Mouse (Mus musculus) spleen, postnatal 10 days (tissue): ENCODE measurements at regions not wholly inside any gene's neighbourhood (a gene's known extent, or its start where the extent isn't known, plus 50 kb on each side); places are given as distances from the start of the nearest gene placed in this dataset.

Experiments
- DNase-seq, 2 experiments: peaks; one replicate each; pipeline ENCODE4 v3.0.0; 2021 to 2022; ENCODE audit warnings: low spot score in 2 of 2

DNA sequence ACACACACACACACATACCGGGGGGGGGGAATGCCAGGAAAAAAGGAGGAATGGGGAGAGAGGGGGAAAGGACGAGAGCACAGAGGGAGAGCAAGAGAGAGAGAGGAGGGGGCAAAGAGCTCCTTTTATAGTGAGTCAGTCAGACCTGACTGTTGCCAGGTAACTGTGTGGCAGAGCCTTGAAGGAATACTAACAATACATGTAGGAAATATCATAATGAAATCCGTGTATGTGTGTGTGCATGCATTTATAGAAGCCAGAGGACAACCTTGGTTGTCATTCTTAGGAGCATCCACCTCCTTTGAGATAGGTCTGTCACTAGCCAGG, 127.6 kb upstream of the Med14 start:
- DNase-seq, result no peak

DNA sequence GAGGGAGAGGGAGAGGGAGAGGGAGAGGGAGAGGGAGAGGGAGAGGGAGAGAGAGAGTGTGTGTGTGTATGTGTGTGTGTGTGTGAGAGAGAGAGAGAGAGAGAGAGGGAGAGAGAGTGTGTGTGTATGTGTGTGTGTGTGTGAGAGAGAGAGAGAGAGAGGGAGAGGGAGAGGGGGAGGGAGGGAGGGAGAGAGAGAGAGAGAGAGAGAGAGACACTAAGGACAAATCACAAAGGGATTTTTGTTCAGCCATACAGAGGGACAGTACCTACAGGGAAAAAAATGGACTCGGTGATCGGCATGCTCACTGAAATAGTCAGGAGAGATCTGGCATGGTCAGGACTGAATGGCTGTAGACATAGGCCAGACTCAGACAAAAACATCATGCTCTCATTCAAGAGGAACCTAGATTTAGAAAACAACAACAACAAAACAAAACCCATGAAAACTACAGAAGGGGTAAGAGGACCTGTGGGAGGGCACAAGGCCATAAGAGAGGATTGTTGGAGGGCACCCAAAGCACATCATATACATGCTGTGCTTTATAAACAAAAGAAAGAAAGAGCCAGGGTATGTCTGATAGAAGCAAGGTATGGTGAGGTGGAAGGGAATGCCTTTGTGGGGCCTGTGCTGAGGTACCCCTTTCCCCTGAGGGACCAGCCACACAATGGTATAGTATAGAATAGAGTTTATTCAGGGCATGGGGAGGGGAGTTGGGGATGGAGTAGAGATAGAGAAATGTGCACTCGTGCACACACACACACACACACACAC, 127.0 kb upstream of the Med14 start:
- DNase-seq, result no peak

- no peak for DNase-seq
Measured at GRCm38 (mm10) chrX:12888010-12888707, 126.3 kb upstream of the Med14 start.

GRCm38 (mm10) chrX:12887516-12887915, 125.6 kb upstream of the Med14 start:
- DNase-seq, result no peak

DNA sequence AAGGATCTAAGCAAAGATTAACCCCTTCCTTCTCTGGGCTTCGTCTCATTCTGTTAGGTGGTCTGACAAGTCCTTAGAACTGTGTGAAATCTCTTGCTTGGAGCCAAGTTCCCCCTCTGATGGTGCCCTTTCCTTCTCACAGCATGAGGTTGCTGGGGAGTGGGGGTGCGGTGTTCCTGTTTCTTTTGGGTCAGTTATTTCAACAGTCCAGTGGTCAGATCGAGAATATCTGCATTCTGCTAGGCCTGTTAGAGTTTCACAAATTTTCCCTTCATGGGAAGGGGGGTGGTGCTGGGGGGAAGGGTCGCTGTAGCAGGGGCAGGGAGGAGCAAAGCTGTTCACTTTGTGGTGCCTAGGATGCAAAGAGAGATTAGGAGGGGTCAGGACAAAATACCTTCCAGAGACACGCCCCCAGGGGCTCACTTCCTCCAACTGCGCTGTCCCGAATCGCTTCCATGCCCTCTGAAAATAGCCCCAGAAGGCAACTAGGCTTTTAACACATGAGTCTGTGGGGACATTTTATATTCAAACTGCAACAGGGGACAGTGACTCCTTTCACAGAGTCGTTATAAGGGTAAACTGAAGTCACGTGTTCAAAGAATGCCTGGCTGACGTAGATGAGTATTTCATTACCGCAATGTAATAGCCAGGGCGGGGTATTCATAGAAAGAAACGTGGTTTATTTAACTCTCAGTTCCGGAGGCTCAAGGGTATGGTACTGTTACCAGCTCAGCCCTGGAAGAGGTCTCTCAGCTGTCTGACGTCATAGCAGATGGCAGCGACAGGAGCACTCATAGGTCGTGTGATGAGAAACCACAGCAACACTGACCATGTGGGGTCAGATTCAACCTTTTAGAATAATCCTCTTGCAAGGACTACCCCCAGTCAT, 124.5 kb upstream of the Med14 start:
- no peak for DNase-seq

DNA sequence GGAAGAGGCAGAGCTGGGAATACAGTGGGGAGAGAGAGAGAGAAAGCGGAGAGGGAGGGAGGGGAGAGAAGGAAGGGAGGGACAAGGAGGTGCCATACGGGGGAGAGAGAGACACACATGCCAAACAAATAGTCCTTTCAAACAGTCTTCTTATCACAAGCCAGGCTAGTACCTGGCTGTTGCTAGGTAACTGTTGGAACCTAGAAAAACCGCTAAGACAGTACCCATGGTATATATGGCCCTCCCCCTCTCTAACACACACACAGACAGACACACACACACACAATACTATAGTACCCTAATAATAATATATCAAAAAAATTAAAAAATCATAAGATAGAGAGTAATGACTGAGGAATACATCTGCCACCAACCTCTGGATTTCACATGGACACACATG, 117.4 kb upstream of the Med14 start:
- no peak for DNase-seq

GRCm38 (mm10) chrX:12877506-12877905, 115.6 kb upstream of the Med14 start:
- no peak for DNase-seq

GRCm38 (mm10) chrX:12873698-12874144, 111.8 kb upstream of the Med14 start:
- DNase-seq, result peak; percentile 31 to 64

DNA sequence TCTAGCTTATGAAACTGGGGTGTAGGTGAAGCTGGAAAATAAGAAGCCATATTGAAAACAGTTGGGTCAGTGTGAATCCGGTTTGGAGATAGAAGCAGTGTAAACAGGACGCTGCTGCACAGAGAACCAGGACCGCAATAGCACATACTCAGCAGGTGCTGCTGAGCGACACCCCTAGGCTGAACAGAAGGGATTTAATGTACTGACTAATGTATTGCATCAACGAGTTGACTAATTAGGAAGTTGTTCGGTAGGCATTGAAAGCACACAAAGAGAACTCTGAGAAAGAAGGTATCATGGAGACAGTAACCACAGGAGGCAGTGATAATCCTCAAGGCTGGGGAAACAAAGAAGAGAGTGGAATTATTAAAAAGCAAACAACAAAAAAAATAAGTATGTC, 111.4 kb upstream of the Med14 start:
- DNase-seq, result no peak

GRCm38 (mm10) chrX:12866885-12867498, 105.1 kb upstream of the Med14 start:
- no peak for DNase-seq

DNA sequence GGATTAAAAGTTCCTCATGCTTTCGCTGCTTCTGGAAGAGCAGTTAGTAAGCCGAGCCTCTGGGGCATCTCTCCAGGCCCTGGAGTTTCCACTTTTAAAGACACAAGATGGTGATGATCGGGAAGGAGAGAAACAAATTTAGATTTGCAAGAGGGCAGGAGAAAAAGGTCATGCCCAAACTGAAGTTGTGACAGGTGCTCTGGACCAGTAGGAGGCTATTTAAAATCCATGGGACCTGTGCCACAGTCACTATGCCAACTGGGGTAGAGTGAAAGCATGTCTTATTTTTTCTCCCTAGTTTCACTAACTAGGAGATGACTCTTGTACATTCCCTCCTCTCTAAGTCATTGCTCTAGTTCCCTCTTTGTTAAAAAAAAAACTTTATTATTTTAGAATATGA, 104.3 kb upstream of the Med14 start:
- no peak for DNase-seq

DNA sequence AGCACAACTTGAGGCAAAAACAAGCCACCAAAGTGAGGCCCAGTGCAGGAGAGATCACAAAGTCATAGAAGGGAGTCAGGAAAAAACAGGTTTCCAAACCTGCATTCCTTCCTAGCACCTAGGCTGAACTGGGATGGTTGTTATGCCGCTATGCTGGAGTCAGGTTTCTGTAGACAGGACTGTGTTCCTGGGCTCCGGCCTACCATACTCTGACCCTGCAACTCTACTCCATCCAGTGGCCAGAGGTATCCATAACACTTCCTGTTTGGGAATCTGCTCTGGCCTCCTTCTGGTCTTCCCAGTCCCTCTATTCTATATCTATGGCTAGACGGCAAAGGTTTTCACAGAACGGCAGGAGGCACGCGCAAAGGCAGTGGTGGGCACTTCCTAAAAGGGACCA, 98.3 kb upstream of the Med14 start:
- no peak for DNase-seq

DNA sequence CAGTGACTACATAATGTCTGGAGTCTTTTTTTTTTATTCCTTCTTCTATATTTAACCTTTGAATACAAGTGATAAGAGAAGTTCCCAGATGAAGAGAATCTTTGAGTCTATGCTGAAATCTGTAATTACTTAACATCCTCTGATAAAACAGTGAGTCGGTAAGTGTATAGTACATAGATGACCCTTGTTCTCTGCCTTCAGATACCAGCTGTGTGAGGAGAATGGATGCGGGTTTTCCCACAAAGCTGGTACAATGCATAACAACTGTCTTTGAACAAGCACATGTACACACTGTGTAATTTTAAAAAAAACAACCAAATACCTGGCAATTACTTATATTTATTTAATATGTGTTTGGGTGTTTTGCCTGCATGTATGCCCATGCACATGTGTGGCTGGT, 96.9 kb upstream of the Med14 start:
- no peak for DNase-seq

DNA sequence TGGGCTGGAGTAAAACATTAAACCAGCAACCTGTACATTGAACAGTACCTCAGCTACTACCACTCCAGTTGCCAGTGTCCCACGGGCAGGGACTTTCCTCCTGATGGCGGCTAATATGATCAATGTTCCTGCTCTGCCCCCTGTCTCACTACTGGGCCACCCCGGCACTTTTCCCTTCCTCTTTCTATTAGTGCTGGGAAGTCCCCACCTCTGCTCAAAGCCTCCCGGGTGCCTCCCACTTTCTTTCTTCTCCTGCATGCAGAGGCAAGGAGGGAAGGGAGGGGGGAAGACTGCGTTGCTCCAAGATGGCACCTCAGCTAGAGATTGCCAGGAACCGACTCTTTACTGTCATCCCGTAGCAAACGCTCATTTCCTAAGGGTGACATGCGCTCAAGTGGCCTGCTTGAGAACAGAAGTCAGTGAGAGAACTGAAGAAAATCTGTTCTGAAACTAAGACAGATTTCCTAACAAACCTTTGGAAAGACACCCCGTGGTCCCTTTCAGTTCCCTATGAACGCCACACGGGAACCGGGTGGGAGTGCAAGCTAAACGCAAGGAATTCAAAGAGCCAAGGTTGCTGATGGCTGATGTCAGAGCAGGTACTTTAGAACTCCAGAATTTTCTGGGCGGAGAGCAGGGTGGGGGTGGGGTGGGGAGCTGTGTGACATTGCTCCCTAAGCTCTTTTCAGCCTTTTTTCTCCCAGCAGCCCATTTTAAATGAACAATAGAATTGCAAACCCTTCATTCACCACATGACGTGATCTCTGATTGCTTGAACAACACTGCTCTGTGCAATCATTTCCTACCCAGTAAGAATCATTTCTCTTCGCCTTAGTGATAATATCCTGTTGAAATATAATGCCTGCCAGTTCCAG, 96.2 kb upstream of the Med14 start:
- peak in 1 of 2 experiments; percentile 14 for DNase-seq

GRCm38 (mm10) chrX:12855425-12855824, 93.6 kb upstream of the Med14 start:
- no peak for DNase-seq

- peak in 1 of 2 experiments; percentile 26 for DNase-seq
Measured at GRCm38 (mm10) chrX:12851684-12852083, 89.8 kb upstream of the Med14 start.

DNA sequence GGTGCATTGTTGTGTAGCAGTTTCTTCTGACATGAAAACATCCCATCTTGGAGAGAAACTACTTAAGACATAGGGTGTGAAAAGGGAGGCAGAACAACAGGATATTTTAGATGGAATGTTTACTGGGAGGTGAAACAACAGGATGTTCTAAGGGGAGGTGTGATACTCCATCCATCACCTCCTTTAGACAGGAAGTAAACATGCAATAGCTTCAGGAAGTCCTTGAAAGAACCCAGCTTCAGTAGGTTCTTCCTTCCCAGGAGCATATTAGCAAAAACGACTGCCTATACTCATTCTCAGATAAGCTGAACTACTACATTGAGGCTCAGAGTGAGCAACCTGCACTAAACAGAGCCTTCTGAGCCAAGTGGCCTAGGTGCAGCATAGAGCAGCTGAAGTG, 82.6 kb upstream of the Med14 start:
- no peak for DNase-seq

- DNase-seq, result no peak
Measured at GRCm38 (mm10) chrX:12841021-12841325, 79.1 kb upstream of the Med14 start.

DNA sequence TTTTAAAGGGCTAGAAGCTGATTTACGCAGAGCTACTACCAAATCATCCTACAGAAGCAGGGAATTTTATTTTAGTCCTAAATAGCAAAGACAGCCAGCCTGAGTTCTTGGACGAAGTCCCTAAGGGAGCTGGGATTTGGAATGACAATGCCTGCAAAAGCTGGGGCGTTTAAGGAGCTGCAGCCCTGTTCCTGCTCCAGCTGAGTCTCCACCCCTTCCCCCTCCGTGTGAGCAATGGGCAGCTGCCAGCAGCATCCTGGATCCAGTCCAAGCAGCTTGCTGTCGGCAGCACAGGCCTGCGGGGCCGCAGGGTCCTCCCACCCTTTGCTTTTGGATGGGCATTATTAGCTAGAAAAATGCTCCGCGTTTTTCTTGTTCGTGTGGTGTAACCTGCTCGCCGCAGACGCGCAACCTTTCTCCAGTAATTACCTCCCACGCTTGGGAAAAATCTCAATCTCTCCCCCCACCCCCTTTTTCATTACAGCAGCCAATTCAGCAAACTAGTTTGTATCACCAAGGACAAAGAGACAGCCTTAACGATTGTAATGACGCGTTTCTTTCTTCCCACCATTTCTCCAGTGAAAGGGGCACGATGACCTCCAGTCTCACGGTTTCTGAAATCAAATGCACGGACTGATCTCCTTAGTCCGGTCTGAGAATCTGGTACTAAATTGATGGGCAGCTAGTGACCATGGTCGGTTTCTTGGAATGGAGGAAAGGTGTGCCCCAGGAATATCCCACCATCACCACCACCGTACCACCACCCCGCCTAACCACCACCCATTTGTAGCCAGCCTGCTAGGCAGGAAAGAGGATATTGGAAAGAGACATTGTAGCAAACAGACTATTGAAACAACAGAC, 78.5 kb upstream of the Med14 start:
- DNase-seq, result peak in 1 of 2 experiments; percentile 39
